Mouse (Mus musculus) induced T-regulatory cell, adult 2 months (primary cell): Measurements from ENCODE around the gene Prr13.

Experiments used
- DNase-seq: peaks from one replicate; pipeline ENCODE4 v3.0.0-alpha.2; 2012; ENCODE audit warnings: low read depth

Gene Prr13

GRCm38 (mm10) chr15:102505073-102505769 is 46.4 kb downstream of the Prr13 start:
- no peak for DNase-seq

GRCm38 (mm10) chr15:102505770-102506463 is 47.1 kb downstream of the Prr13 start:
- DNase-seq: no peak

DNA sequence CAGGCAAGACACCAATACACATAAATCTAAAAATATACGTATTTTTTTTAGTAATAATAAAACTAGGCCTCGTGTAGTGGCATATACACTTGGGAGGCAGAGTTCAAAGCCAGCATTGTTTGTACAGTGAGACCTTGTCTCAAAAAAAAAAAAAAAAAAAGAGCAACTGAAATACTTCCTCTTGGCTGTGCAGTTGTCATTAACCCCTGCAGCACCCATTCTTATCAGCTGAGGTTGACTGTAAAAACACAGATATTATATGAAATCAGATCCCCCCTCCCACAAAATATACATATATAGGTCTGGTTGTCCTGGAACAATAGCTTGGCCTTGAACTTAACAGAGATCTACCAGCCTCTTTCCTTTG is 47.6 kb downstream of the Prr13 start:
- DNase-seq: no peak

- no peak for DNase-seq
Measured at GRCm38 (mm10) chr15:102506864-102507263, 48.0 kb downstream of the Prr13 start.

- no peak for DNase-seq
Measured at GRCm38 (mm10) chr15:102507561-102507960, 48.7 kb downstream of the Prr13 start.

DNA sequence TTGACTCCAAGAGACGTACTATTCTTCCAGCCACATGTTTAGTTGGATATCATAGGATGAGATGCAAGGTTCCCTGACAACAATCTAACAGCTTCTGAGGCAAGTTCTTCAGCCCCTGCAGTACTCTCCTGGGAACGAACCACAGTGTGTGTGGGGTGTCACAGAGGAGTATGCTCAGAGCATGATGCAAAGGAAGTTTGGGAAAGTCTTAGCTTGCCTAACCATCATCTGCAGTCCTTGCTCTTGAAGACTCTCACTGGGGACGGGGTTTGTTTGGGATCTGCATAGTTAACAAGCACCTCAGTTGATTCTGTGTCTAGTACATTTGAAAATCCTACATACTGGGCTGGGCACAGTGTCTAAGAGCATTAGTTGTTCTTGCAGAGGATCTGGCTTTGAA is 49.5 kb downstream of the Prr13 start:
- DNase-seq: no peak

- no peak for DNase-seq
Measured at GRCm38 (mm10) chr15:102510110-102510509, 51.3 kb downstream of the Prr13 start.

- peak; percentile 82 for DNase-seq
Measured at GRCm38 (mm10) chr15:102510590-102511284, 51.9 kb downstream of the Prr13 start.

DNA sequence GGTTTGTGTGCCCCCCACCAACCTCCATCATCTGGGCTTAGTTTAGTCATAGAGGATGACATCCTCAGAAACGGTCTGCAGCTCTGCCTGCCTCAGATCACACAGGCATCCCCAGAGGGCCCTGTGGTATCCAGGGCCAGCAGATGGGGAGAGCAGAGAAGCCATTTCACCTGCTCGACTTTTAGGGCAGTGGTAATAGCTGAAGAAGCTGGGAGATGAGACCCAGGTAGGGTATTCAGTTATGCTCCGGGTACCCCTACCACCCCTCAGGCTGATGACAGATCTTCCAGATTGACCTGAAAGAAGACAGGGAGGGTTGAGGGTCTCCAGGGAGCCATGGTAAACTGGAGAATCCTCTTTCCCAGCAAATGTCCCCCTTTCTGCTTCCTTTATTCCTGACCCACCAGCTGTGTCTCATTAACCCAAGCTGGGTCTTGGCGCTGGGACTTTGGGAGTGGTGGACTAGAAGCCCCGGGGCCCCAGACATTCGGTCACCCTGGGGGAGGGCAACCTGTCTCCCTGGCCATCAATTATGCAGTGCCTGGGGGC is 52.5 kb downstream of the Prr13 start:
- no peak for DNase-seq

DNA sequence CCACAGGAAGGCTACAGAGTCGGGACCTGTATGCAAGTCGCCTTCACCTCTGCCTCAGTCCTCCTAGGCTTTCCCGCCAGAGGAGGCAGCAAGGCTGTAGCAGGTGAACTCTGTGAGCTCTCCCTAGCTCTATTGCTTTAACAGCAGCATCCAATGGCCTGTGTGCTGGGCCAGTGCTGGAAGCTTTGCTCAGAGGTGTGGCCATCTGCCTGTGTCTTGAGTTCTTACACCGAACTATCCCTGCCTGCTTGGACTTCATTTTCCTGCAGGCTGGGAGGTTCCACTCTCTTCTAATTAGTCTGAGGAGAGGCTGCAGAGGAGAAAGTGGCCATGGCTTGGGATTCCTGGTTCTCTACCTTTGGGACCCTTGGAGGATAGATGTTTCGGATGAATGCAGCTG is 53.2 kb downstream of the Prr13 start:
- DNase-seq: no peak
